Mouse (Mus musculus) neutrophil, adult 5-6 weeks (primary cell): Measurements from ENCODE around the gene Incenp. TPM values are rescaled to one million over a fixed set of nuclear protein-coding genes. Genes with fewer than 3 reads are reported as not detected.

ENCODE experiments used
- ATAC-seq: fragments of 151-379, 151-347 bp; 2 replicates; pipeline ENCODE4 v1.8.0; 2017; ENCODE audit warnings: mild to moderate bottlenecking, moderate TSS enrichment; ENCODE audit not compliant: insufficient number of reproducible peaks, poor library complexity, low FRiP score, severe bottlenecking; ENCODE audit errors: extremely low read depth
- total RNA-seq: library from RNA; stranded (forward); fragments of 200-1000 nt; gene quantifications from 2 replicates; pipeline ENCODE4 v1.2.3, GENCODE M21; 2017

Gene Incenp
- total RNA-seq = 15.4 and 20.4 TPM in 2 replicates

DNA sequence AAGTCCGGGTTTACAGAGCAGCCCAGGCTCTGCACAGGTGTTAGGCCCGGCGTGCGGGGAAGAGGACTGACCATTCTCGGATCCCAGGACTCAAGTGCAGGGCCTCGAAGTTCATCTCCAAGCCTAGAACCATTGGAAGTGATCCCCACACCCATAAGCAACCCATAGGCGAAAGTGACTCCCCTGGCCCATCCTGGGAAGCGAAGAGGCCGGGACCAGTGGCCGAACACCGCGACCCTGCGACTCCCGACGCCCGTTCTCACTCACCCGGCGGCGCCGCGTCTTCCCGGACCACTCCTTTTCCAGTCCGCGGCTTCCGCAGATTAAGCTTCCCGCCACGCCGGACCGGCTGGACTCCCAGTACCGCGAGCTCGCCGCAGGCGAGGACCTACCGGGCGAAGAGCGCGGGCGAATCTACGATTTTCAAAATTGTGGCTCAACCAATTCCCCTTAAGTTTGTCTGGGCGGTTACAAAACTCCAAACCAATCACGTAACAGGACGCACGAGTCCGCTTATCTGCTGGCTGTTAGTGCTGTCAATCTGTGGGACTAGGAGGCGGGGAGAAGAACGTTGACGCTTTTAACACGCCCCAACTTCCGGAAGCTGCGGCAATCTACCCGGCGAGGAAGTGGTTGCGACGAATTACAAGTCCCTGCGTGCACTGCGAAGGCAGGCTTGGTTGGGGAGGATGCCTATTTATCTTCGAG, at the start of gene Incenp:
Gene Incenp, minus strand, starts transcription at position 480 of the 708 bp plus-strand sequence.
- peak; percentile 100 for ATAC-seq

DNA sequence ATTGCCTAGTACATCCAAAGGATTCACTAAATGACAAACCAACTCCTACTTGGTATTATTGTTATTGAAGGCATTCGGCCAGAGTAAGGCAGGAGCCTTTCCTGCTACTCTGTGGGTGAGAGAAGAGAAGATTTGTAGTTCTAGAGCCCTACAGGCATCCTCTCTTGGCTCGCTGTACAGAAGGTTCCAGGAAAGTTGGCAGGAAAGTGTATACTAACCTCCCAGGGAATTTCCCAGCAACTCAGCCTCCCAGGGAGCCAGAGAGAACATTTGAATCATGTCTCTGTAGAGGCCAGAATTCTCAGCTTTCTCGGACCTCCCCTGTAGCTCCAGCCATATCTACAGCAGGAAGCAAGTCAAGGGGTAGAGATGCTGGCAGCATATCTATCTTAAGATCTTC, 47.6 kb upstream of the Incenp start:
- no peak for ATAC-seq

DNA sequence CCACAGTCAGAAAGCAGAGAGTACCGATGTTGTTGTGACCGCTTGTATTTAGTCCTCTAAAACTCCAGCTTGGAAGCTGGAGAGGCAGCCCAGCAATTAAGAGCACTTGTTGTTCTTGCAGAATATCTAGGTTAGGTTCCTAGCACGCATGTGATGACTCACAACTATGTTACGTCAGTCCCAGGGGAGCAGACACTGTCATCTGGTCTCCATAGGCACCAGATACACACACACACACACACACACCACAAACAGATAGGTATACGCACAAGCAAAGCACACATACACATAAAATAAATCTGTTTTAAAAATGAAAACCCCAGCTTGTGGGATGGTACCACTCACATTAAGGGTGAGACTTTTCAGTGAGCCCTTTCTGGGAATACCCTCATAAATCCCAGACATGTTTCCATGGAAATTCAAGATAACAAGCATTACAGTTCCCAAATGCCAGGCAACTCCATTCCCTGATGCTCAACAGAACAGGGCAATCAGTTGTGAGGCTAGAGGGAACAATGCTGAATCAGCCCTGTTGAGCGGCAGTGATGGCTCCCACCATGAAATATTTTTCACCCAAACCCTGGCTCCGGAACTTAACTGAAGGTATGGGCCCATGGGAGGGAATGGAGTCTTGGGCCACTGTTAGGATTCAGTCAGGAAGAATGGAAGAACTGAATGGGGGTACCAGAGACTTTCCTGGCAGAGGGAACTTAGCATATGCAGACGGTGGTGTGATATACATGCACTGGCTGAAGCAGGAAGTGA, 46.6 kb upstream of the Incenp start:
- peak; percentile 55; the same call in 1 of the 2 replicates for ATAC-seq

DNA sequence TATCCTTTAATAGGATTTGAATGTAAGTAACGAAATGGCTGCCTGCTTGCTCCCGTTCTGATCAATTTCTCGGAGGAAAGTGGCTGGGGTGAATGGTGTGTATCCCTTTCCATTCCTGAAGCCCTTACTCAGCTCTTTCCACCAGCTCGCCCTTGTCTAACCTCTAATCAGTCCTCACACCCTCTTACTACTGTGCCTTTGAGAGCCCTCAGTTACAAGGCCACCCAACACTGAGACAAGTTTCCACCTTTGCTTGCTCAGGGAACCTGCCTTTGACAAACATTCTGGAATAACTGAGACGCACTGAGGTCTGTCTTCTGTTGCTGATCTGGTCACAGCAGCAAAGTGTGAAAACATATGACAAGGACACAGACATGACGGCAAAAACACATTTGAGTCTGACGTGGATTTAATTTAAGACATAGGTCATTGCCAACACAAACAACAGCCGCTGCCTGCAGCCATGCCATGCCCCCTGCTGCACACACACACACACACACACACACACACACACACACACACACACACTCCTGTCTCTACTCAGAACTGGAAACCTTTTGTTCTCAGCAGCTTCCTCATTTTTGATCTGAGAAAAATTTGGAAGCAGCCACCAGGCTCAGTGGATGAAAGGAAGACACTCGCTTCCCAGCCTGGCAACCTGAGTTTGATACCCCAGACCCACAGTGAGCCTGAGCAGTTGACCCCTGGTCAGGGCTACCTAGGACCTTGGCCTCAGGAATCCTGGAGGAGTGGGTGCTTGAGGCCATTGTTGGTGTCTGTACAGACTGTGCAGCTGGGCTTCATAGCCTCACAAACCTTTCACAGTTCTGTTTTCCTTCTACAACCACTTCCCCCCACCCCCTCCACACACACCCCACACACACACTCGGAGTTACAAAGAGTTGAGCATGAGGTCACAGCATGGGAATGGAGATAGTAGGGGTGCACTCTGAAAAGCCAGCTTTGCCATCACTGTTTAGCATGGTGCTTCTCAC, 43.5 kb upstream of the Incenp start:
- no peak for ATAC-seq

DNA sequence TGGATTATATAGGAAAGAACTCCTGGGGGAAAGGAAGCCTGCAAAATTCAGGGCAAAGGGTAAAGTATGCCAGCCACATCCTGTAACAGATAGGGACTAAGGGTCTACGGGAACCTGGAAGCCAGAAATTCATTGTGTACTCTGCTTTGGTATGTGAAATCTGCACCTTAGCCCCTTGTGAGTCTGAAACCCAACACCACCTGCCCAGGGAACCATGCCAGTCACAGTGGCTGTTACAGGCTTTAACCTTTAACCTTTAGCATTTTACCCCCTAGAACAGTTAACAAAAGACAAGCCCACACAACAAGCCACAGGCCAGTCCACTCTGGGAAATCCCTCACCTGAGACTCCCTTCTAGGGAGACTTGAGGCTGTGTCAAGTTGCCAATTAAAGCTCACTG, 42.5 kb upstream of the Incenp start:
- ATAC-seq = no peak

DNA sequence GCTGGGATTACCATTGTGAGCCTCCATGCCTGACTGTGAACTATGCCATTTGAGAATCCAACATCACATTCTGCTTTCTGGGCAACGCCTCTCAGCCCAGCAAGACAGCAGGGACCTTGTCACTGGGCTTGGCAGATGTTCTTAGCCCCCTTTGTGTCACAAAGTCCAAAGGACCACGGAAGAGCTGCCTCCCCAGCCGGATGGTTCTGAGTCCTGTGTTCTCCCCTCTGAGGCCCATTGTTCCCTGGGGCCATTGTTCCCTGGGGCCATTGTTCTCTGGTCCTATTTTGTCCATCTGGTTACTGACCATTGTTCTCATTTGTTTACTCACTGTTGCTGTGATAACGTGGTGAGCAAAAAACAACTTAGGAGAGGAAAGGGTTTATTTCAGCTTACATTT, 41.6 kb upstream of the Incenp start:
- no peak for ATAC-seq

DNA sequence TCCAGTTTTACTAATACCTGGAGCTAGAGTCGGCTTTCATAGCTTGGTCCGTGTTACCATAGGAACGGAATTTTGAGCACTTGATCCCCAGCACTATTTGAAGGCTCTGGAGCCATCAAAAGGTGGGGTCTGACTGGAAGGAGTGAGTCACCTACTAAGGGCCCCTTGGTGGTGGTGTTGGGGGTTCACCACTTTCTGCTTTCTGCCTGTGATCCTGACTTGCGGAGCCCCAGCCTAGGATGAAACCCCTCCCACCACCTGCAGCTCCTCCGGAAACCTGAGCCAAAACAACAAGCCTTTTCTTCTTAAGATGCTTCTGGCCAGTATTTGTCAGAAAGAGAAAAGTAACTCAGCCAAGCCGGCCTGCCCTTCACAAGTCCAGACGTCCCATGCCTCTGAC, 40.5 kb upstream of the Incenp start:
- no peak for ATAC-seq

DNA sequence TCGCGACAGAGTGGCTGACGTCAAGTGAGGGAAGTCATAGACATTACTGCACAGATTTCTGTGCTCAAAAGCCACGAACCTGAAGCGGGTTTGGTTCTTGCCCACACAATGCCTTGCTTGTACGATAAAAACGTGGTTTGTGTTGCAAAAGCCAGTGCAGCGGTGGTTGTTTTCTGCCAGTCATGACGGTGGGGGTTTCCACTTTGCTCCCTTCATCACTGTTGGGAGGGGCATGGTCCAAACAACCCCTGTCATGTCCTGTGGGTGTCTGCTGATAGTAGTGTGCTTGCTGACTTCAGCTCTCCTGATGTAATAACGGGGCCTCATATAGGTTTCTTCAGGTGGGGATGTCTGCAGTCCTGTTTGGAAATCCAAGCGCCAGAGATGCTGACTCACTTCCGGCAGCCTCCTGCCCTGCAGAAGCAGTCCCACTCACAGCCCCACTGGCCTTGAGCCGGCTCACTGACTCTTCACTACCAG, 39.5 kb upstream of the Incenp start:
- peak; percentile 82 for ATAC-seq

DNA sequence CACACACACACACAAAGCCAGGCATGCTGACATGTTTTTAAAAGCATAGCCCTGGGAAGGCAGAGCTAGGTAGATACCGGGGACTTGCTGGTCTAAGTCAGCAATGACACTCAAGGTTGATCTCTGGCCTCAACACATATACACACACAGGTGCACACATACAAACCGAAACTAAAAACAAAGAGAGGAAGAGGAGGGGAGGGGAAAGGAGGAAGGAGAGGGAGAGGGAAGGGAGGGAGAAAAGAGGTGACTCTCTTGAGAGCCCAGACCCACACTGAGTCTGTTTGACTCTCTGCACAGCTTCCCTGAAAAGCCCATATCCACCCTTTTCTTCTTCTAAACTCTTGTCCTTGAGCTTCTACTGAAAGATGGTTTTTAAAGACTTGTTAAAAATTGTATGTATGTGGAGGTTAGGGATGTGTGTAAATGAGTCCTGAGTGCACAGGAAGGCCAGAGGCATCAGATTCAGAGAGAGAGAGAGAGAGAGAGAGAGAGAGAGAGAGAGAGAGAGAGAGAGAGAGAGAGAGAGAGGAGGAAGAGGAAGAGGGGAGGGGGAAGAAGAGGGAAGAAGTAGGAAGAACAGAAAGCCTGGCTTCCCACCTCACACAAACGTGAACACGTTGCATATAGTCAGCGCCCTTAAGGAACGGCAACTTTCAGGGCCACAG, 38.9 kb upstream of the Incenp start:
- ATAC-seq = no peak

DNA sequence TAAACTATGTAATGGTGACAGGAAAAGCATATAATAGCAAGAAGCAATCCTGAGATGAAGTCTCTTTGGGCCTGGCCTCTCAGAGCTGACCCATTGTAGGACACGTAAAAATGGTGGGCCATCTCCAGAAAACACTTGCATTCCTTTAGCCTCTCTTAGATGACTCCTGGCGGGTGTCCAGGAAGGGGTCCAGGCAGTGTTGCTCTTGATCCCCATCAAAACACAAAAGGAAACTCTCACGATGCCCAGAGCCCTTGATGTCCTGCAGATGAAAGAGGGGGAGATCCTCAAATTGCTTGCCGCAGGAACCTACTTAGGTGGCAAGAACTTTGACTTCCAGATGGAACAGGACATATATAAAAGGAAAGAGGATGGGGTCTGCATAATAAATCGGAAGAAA, 38.1 kb upstream of the Incenp start:
- no peak for ATAC-seq

DNA sequence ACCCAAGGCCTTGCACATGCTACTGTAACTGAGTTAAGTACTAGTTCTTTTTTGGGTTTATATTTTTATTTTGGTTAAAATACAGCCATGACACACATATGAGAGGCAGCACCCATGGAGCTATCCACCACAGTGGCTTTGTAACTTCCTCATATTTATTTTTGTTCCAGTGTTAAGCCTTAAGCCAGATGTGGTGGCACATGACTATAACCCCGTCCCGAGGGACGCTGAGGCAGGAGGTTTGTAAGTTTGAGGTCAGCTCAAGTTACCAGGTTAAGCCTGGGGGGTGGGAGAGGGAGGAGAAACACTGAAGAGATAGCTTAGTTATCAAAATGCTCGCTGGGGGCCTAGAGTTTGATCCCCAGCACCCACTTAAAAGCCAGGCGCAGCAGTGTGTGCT, 37.2 kb upstream of the Incenp start:
- ATAC-seq = peak; percentile 57

DNA sequence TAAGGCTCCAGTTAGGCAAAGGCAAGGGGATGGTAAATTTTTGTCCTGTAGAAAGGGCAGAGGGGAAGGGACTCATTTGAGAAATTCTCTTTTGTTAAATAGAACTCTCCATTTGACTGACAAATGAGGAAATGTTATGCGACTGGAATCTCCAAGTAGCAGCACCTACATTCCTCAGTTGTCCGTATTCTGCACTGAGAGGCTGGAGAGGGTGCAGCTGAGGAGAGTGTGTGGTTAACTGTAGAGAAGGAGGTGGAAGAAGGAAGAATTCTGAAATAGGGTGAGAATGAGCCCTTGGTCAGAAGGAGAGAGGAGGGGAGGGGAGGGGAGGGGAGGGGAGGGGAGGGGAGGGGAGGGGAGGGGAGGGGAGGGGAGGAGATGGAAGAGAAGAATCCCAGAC, 34.6 kb upstream of the Incenp start:
- ATAC-seq = no peak

DNA sequence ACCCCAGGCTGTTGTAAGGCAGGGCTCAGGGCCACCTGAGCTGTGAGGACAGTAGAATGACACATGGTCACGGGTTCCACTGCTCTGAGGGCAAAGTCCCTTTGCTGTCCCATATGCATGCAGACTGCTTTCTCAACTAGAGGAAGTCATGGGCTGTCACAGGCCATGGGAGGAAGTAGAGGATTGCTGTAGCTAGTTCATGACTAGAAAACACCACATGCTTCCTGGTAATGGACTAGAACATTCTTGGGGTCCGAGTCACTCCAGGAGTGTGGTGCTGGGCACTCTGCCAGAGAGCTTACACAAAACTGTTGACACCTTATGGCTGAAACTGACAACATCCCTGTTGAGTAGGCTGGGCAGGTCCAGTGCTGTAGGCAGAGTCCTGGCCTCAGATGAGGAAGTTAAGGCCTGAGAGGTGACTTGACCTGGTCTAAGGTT, 31.8 kb upstream of the Incenp start:
- ATAC-seq = peak; percentile 93

DNA sequence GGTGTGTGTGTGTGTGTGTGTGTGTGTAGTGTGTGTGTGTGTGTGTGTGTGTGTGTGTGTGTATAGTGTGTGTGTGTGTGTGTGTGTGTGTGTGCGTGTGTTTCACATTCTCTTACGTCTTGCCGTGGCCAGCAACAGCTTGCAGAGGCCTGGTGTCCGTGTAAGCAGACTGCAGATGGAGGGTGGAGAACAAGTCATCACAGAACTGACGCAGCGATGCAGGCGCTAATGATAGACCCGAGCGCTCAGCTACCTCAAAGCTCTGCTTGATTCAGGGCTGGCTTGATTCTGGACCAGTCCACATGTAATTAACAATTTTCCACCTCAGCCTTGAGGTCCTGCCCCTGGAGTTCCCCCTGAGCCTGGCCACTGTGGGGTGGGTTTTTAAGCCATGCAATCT, 28.7 kb upstream of the Incenp start:
- ATAC-seq = no peak

DNA sequence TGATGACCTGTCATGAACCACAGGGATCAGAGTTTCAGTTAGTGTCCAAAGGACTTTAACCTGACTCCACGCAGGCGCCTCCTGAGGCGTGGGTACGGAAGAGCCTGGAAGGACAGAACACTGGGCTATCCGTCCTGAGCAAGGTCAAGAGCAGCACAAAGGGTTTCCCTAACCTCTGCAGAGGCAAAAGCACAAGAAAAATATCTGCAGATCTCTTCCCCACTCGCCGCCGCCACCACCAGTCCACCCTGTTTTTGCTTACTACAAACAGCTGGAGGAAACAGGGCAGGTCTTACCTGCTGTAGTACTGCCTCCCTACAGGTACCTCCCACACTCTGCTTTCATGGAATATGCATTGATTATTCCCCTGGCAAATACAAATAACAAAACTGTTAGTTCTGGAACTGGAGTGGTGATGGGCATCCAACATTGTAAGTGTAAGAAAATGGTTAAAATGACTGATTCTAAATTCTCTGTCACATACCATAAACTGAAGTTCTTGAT, 25.5 kb upstream of the Incenp start:
- no peak for ATAC-seq

DNA sequence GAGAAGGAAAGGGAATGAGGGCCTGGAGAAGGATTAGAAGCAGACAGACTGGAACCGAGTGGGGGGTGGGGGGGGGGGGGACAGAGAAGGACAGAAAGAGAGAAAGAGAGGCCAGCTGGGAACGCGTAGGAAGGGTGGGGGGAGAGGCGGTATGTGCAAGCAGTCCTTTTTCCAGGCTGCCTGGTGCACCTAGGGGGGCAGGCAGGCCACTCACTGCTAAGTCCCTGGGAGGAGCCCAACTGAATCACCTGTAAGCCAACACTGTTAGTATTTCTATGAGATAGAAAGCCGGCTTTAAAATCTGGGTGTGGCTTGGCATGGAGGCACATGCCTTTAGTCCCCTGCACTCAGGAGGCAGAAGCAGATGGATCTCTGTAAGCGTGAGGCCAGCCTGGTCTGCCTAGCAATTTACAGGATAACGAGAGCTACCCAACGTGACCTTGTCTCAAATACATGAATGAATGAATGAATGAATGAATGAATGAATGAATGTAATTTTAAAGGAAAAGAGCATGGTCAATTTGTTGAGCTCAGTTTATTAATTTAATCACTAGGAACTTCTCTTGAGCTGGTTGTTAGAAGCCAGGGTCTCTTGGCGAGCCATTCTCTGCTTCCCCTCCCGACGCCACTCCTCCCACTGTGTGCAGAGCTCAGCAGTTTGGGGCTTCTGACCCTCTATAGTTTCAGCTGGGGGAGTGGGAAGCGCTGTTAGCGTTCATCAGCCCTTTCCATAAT, 24.9 kb upstream of the Incenp start:
- no peak for ATAC-seq

DNA sequence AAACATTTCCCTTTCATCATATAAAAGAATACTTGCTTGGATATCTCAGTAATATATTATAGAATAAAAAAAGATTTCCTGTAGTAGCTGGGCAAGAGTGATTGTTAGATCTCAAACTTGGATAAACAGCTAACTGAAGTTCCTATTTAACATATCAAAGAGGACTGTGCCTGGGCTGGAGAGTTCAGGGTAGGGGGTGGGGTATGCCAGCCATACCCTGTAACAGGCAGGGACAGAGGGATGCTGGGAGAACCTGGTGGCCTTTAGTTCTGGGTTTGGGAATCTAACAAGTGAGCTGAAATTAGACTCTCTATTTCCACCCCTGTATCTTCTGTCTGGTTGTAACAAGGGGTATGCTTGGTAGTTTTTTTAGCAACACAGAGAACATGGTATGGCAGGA, 23.7 kb upstream of the Incenp start:
- ATAC-seq = no peak

DNA sequence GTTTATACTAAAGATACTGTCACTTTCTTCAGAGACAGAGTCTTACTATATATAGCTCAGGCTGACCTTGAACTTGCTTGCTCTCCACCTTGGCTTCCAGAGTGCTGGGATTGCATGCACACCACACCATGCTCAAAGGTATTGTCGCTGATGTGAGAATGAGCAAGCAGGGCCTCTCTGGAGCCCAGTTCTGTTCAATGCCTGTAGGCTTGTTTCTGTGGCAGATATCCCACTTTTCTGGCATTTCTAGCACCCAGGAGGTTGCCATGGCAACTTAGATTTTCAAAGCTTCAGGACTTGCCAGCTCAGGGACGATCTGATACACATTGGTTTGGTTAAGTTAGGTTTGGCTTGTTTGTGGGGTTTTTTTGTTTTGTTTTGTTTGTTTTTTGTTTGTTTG, 22.9 kb upstream of the Incenp start:
- ATAC-seq = no peak
